Mouse (Mus musculus) cortical plate, adult 2 months (tissue): Measurements from ENCODE around the gene Atoh8. TPM values are rescaled to one million over a fixed set of nuclear protein-coding genes. Genes with fewer than 3 reads are reported as not detected.

Experiments
- H3K27ac ChIP-seq: fragments of 200-500 bp; 2 replicates; pipeline ENCODE4 v1.5.1; 2012; ENCODE audit warnings: low read length, control low read depth, inconsistent platforms; ENCODE audit not compliant: insufficient read depth
- H3K4me1 ChIP-seq: fragments of 200-500 bp; 2 replicates; pipeline ENCODE4 v1.6.1; 2011; ENCODE audit warnings: low read length; ENCODE audit not compliant: control insufficient read depth, insufficient read depth
- H3K4me3 ChIP-seq: fragments of 200-500 bp; 2 replicates; pipeline ENCODE4 v1.5.1; 2011; ENCODE audit warnings: mild to moderate bottlenecking, low read length, control low read depth; ENCODE audit not compliant: insufficient read depth
- CTCF ChIP-seq: fragments of 200-500 bp; IDR thresholded peaks from 2 replicates; pipeline ENCODE4 v1.5.1; 2011; ENCODE audit warnings: mild to moderate bottlenecking, control low read depth, low read length; ENCODE audit not compliant: insufficient read depth; ENCODE audit errors: extremely low read depth
- POLR2A ChIP-seq: fragments of 200-500 bp; IDR thresholded peaks from 2 replicates; pipeline ENCODE4 v1.6.1; 2011; ENCODE audit warnings: mild to moderate bottlenecking, low read length, control low read depth; ENCODE audit not compliant: insufficient read depth; ENCODE audit errors: extremely low read depth
- polyA plus RNA-seq: library from polyadenylated mRNA; depleted of rRNA; stranded (reverse); fragments of >200 nt; gene quantifications from 2 replicates; pipeline ENCODE4 v1.2.3, GENCODE M21; 2012

Gene Atoh8
- polyA plus RNA-seq, 1 experiment = 2.5 TPM

DNA sequence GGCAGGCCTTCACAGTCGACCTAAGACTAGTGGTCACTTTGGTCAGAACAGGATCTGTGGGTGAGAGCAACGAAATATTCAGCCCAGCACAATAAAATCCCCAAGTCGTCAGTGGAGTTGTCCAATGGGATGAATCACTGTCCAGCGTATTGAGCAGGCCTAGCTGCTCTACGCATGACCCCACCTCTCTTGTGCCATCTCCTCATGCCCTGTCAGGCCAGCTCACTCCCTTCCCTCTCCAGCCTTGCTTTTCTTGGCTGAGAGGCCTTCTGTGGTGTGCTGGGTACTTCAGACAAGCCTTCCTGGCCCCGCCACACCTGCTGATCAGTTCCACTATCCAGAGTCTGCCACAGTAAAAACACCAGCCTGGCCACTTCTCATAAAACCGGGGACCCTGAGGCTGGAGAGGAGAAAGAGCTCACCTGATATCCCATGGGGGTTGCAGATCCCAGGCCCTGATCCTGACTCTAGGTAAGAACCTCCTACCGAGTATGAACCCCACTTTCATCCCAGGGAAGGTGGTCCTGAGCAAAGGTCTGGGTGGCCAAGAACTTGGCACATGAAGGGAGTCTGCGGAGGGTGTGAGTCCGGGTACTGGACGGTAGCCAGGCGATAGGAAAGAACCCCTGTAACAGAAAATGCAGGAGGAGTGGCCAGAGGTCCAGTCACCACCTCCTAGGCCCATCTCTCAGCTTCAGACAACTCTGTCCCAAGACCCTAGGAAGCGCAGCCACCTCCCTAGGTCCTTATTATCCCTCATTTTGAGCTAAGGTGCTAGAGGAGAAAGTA, 7.3 kb upstream of the Atoh8 start:
- Histone ChIP-seq H3K4me1 (no peaks in the 10 kb centered on the region; the same call in 1 of the 2 replicates), H3K27ac (no peak overlapping the region), H3K4me3 (no peak overlapping the region)
- TF ChIP-seq CTCF (no peak), POLR2A (no peak)

- TF ChIP-seq POLR2A (no peak), CTCF (no peak)
- H3K27ac ChIP-seq = no peak overlapping the region
- no peaks in the 10 kb centered on the region; the same call in 1 of the 2 replicates for H3K4me1 ChIP-seq
- no peak overlapping the region for H3K4me3 ChIP-seq
Measured at GRCm38 (mm10) chr6:72241843-72242154, 6.4 kb upstream of the Atoh8 start.

DNA sequence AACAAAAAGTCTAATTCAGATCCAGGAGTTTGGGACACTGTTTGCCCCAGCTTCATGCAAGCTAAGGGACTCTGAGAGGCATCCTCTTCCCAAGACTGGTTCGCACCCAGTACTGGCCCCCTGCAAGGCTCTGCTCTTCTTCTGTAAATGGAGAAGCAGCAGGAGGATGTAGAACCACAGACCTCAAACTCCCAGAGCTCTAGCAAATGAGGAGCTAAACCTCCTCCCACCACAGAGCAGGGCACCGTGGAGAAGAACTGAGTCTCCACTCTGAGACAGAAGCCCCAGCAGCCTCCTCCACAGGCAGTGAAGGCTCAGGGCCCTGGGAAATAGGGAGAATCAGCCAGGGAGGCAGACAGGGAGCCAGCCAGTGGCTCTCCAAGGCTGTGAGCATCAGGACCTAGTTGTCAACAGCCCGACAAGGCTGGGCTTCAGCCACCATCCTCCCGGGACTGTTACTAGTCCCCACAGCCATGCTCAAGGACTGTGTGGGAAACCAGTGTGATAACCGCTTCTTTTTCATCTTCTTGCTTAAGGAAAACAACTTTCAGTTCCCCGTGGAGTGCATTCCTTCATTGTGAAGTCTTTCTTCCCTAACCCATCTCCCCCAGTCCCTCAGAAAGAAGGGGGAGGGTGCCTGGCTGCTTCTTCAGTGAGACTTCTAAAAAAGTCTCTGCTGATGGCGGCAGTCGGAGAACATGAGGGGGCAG, 5.9 kb upstream of the Atoh8 start:
- H3K4me3 ChIP-seq = no peak overlapping the region
- no peak overlapping the region for H3K27ac ChIP-seq
- no peak for TF ChIP-seq POLR2A
- no peak for TF ChIP-seq CTCF
- no peaks in the 10 kb centered on the region; the same call in 1 of the 2 replicates for H3K4me1 ChIP-seq

DNA sequence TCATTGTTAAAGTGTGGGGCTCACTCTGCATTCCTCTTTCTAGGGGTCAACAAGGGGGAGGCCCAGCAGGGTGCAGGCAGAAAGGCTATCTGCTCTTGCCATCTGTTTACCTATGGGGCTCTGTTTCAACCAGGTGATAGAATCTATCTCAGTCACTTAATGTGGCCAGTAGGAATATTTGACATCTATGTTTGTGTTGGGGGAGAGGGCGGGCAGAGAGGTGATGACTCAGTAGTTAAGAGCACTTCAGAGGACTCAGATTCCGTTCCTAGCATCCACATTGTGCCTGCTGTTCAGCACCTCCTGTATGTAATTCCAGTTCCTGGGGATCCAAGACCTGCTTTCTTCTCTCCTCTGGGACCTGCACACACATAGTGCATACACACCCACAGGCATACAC, 4.7 kb upstream of the Atoh8 start:
- no peaks in the 10 kb centered on the region; the same call in 1 of the 2 replicates for H3K4me1 ChIP-seq
- H3K27ac ChIP-seq = no peak overlapping the region
- TF ChIP-seq POLR2A (no peak), CTCF (no peak)
- H3K4me3 ChIP-seq = no peak overlapping the region

- Histone ChIP-seq H3K4me3 (no peak overlapping the region), H3K27ac (no peak overlapping the region), H3K4me1 (no peaks in the 10 kb centered on the region; the same call in 1 of the 2 replicates)
- no peak for TF ChIP-seq POLR2A
- TF ChIP-seq CTCF = peak; percentile 70
Measured at GRCm38 (mm10) chr6:72237035-72237434, 1.7 kb upstream of the Atoh8 start.

DNA sequence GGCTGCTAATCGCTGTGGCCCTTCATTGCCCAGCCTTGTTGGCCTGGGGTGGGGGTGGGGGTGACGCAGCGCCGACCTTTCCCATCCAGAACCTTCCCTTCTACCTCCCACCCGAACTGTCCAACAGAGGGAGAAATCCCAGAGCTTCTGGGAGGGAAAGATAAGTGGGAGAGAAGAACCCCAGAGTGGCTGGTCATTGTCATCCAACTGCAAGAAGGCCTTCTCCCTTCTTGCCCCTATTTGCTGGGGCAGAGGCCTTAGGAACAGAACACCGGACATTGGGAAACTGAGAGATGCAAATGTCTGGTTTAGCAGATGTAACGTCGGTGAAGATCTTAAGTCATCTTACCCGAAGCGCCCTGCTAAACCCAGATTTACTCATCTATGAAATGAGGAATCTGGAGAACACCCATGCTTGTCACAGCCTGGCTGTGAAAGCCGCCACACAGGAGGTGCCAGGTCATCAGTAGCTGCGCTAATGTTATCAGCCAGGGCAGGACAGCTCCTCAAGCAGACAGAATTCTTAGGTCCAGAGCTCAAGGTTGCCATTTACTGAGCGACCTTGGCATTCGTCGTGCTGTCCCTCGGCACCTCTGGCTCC, 530 bp upstream of the Atoh8 start:
- Histone ChIP-seq H3K4me3 (no peak overlapping the region), H3K27ac (no peak overlapping the region), H3K4me1 (no peaks in the 10 kb centered on the region)
- TF ChIP-seq POLR2A (no peak), CTCF (no peak)

- H3K27ac ChIP-seq = no peak overlapping the region
- peak overlapping the region; percentile 45 for H3K4me3 ChIP-seq
- TF ChIP-seq CTCF = no peak
- TF ChIP-seq POLR2A = no peak
- H3K4me1 ChIP-seq = no peaks in the 10 kb centered on the region
Measured at GRCm38 (mm10) chr6:72234372-72235097, 842 bp downstream of the Atoh8 start.

- TF ChIP-seq POLR2A (no peak), CTCF (no peak)
Measured at GRCm38 (mm10) chr6:72233950-72234349, 1.4 kb downstream of the Atoh8 start.

GRCm38 (mm10) chr6:72232870-72233269, 2.5 kb downstream of the Atoh8 start:
- H3K4me1 ChIP-seq = no peaks in the 10 kb centered on the region

More at GRCm38 (mm10) chr6:72233950-72234349, 1.4 kb downstream of the Atoh8 start:
- Histone ChIP-seq H3K27ac (no peak overlapping the region), H3K4me3 (peak overlapping the region; percentile 45), H3K4me1 (no peaks in the 10 kb centered on the region)

GRCm38 (mm10) chr6:72232411-72232810, 3.0 kb downstream of the Atoh8 start:
- Histone ChIP-seq H3K4me3 (no peak overlapping the region), H3K4me1 (no peaks in the 10 kb centered on the region), H3K27ac (no peak overlapping the region)
- TF ChIP-seq POLR2A = no peak
- no peak for TF ChIP-seq CTCF

More at GRCm38 (mm10) chr6:72232870-72233269, 2.5 kb downstream of the Atoh8 start:
- TF ChIP-seq POLR2A = no peak
- TF ChIP-seq CTCF = no peak
- Histone ChIP-seq H3K27ac (no peak overlapping the region), H3K4me3 (no peak overlapping the region)
